Mouse (Mus musculus) heart, postnatal 0 days (tissue): ENCODE results near the gene Gm20481.

Experiments
- CTCF ChIP-seq: IDR thresholded peaks from 2 replicates; pipeline ENCODE4 v1.5.1; 2016; ENCODE audit warnings: antibody characterized with exemption, control low read depth, low read depth
- EP300 ChIP-seq: IDR thresholded peaks from 2 replicates; pipeline ENCODE4 v1.6.1; 2016; ENCODE audit warnings: antibody characterized with exemption, low read depth

- TF ChIP-seq CTCF = no peak
- no peak for TF ChIP-seq EP300
Measured at GRCm38 (mm10) chr17:34965627-34966026, 4.1 kb upstream of the Gm20481 start.
